In genomic region chr1:176994087-176994486, GRCm38 (mm10) we compare ENCODE assay signal across 8 mouse cellular contexts.
DNase-seq lines count a peak whose midpoint lies in the region; ATAC-seq and TF ChIP-seq lines count a peak whose summit lies in the region.

No protein-coding gene starts in this region.

- H3K9me3 ChIP-seq in liver, embryonic 13.5 days (replicated peaks), result no peaks in the 10 kb centered on the region
- H3K9me3 ChIP-seq in embryonic facial prominence, embryonic 13.5 days, result no peaks in the 10 kb centered on the region
- H3K9me3 ChIP-seq in limb, embryonic 10.5 days (replicated peaks), result no peaks in the 10 kb centered on the region
- H3K9me3 ChIP-seq in neural tube, embryonic 13.5 days, result no peaks in the 10 kb centered on the region

- no peak for TF ChIP-seq CTCF in kidney, adult 2 months (conservative IDR thresholded peaks at IDR 0.05; ENCODE audit: insufficient read depth, insufficient read length, low read depth, low read length)

- no peak overlapping the region for H3K4me2 ChIP-seq in liver, embryonic 13.5 days
- H3K4me2 ChIP-seq in embryonic facial prominence, embryonic 13.5 days, result no peak overlapping the region
- H3K4me2 ChIP-seq in neural tube, embryonic 13.5 days, result no peak overlapping the region

- H3K27me3 ChIP-seq in liver, embryonic 13.5 days, result no peaks in the 10 kb centered on the region
- H3K27me3 ChIP-seq in embryonic facial prominence, embryonic 13.5 days, result peaks cover 9% of the 10 kb centered on the region
- peaks cover 14% of the 10 kb centered on the region for H3K27me3 ChIP-seq in limb, embryonic 10.5 days (ENCODE audit: low read depth, poor library complexity, severe bottlenecking)
- no peaks in the 10 kb centered on the region for H3K27me3 ChIP-seq in neural tube, embryonic 13.5 days
- H3K27me3 ChIP-seq in kidney, adult 2 months (replicated peaks; ENCODE audit: control insufficient read depth, insufficient read depth, low read length), result no peaks in the 10 kb centered on the region

- no peak for TF ChIP-seq POLR2A in kidney, adult 2 months (IDR thresholded peaks at IDR 0.05; ENCODE audit: low read depth, low read length)

- WGBS in liver, embryonic 13.5 days (ENCODE audit: insufficient replicate concordance), result 29% methylated on average over 7 of the region's 7 CpGs
- WGBS in embryonic facial prominence, embryonic 13.5 days, result 31% methylated on average over 7 of the region's 7 CpGs
- 43% methylated on average over 7 of the region's 7 CpGs for WGBS in limb, embryonic 10.5 days
- WGBS in neural tube, embryonic 13.5 days, result 11% methylated on average over 7 of the region's 7 CpGs
- 87% methylated on average over 7 of the region's 7 CpGs for WGBS in kidney, adult 2 months

- no peaks in the 10 kb centered on the region for H3K36me3 ChIP-seq in liver, embryonic 13.5 days
- H3K36me3 ChIP-seq in embryonic facial prominence, embryonic 13.5 days, result no peaks in the 10 kb centered on the region
- no peaks in the 10 kb centered on the region for H3K36me3 ChIP-seq in limb, embryonic 10.5 days
- H3K36me3 ChIP-seq in neural tube, embryonic 13.5 days, result no peaks in the 10 kb centered on the region
- H3K36me3 ChIP-seq in kidney, adult 2 months (ENCODE audit: control insufficient read depth, insufficient read depth, low read length), result no peaks in the 10 kb centered on the region

- ATAC-seq in liver, embryonic 13.5 days (ENCODE audit: low read depth), result peak; percentile 17; the same call in 1 of the 2 replicates
- ATAC-seq in embryonic facial prominence, embryonic 13.5 days (ENCODE audit: insufficient number of reproducible peaks, insufficient read depth, low FRiP score, low TSS enrichment, low read depth), result no peak
- peak; percentile 59 for ATAC-seq in neural tube, embryonic 13.5 days (ENCODE audit: low read depth)

- H3K27ac ChIP-seq in liver, embryonic 13.5 days, result no peak overlapping the region
- H3K27ac ChIP-seq in embryonic facial prominence, embryonic 13.5 days, result peak overlapping the region; percentile 63
- H3K27ac ChIP-seq in limb, embryonic 10.5 days, result peak overlapping the region; percentile 68; the same call in 1 of the 2 replicates
- peak overlapping the region; percentile 85 for H3K27ac ChIP-seq in neural tube, embryonic 13.5 days (replicated peaks)
- no peak overlapping the region for H3K27ac ChIP-seq in kidney, adult 2 months (ENCODE audit: insufficient read depth, low read depth, low read length)

- H3K4me3 ChIP-seq in liver, embryonic 13.5 days (replicated peaks), result no peak overlapping the region
- H3K4me3 ChIP-seq in embryonic facial prominence, embryonic 13.5 days, result no peak overlapping the region
- H3K4me3 ChIP-seq in limb, embryonic 10.5 days, result no peak overlapping the region
- H3K4me3 ChIP-seq in neural tube, embryonic 13.5 days, result no peak overlapping the region
- H3K4me3 ChIP-seq in kidney, adult 2 months (ENCODE audit: insufficient read depth, low read depth, low read length), result no peak overlapping the region

- no peak for DNase-seq in liver, embryonic 13.5 days
- no peak for DNase-seq in liver
- no peak for DNase-seq in limb, embryonic 10.5 days (ENCODE audit: low spot score)
- no peak for DNase-seq in right cerebral cortex, postnatal 36 days (ENCODE audit: low spot score in 2 of 2)
- DNase-seq in kidney, adult 2 months, result no peak
- no peak for DNase-seq in gastrocnemius, adult 18-20 months (ENCODE audit: low spot score)

- peaks cover 37% of the 10 kb centered on the region for H3K4me1 ChIP-seq in liver, embryonic 13.5 days (replicated peaks)
- H3K4me1 ChIP-seq in embryonic facial prominence, embryonic 13.5 days, result peaks cover 52% of the 10 kb centered on the region
- peaks cover 46% of the 10 kb centered on the region for H3K4me1 ChIP-seq in limb, embryonic 10.5 days
- H3K4me1 ChIP-seq in neural tube, embryonic 13.5 days (replicated peaks), result peaks cover 73% of the 10 kb centered on the region
- peaks cover 4% of the 10 kb centered on the region; the same call in 1 of the 2 replicates for H3K4me1 ChIP-seq in kidney, adult 2 months (ENCODE audit: control insufficient read depth, insufficient read depth, low read length)

- H3K9ac ChIP-seq in liver, embryonic 13.5 days, result no peak overlapping the region
- H3K9ac ChIP-seq in embryonic facial prominence, embryonic 13.5 days, result no peak overlapping the region
- H3K9ac ChIP-seq in neural tube, embryonic 13.5 days, result no peak overlapping the region

Comparison
In these comparisons a context has a peak if more than half of its experiments do, and no peak if none do; other contexts are left out.
1. H3K27ac ChIP-seq: peak in embryonic facial prominence, embryonic 13.5 days (single experiment), limb, embryonic 10.5 days (single experiment) and neural tube, embryonic 13.5 days (single experiment); none in liver, embryonic 13.5 days (single experiment) and kidney, adult 2 months (single experiment).